Mouse (Mus musculus) layer of hippocampus, adult 11-12 months (tissue): ENCODE data around the gene Irf7.

Experiments used
- DNase-seq: peaks from one replicate; pipeline ENCODE4 v3.0.0; 2022; ENCODE audit warnings: low spot score

Gene Irf7

DNA sequence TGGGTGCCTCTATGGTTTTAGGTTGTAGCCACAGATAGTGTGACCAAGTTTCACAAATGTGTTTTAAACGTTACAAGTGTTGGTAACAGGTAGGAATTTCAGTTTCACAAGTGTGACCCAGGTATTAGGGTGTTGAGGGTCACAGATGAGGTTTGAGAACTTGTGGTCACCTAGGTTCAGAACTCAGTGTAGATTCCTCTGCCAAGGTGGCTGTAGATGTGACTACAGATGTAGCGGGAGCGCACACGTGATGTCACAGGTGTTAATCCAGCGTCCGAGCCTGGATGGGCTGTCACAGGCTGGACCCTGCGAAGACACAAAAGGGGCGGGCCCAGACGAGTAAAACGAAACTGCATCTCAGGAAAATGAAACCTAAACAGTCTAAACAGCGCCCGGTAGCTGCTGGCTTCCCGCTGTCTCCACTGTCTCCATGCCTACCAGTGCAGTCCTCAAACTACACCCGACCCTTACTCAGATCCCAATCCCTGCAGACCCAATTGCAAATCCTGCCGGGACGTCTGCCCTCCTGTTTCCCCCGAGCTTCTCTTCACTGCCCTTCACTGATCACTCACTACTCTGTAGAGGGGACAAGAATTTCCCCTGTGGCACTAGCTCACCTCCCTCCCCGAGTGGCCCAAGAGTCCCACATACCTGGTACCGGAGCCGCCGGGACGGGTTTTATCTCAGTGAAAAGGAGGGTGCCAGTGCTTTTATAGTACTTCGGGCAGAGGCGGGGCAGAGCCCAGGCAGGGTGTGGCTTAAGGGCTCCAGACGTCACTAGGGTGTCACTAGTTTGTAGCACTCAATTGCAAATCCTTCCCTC is at the start of gene Irf7:
Gene Irf7 (minus strand): TSS at position 743 of the 823 bp plus-strand sequence.
- DNase-seq = no peak

- DNase-seq = no peak
These were observed 49.7 kb upstream of the Irf7 start for GRCm38 (mm10) chr7:141315974-141316373.

- DNase-seq = no peak
These were observed 48.8 kb upstream of the Irf7 start for GRCm38 (mm10) chr7:141315076-141315475.

DNA sequence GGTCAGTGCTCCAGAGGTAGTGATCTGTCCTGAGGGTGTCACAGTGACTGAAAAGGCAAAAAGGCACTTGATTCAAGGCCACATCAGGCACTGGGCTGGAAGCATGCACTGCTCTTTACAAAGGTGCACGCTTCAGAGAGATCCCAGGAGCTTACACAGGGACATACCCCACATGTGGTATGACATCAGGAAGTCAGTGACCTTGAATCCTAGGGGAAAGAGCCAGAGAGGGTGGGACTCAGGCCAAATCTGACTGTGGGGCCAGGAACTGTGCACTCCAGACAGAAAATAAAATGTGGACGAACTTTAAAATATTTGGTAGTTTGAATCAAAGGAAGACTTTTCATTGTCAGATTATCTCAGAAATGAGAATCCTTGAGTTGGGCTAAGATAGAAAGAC is 48.1 kb upstream of the Irf7 start:
- no peak for DNase-seq

DNA sequence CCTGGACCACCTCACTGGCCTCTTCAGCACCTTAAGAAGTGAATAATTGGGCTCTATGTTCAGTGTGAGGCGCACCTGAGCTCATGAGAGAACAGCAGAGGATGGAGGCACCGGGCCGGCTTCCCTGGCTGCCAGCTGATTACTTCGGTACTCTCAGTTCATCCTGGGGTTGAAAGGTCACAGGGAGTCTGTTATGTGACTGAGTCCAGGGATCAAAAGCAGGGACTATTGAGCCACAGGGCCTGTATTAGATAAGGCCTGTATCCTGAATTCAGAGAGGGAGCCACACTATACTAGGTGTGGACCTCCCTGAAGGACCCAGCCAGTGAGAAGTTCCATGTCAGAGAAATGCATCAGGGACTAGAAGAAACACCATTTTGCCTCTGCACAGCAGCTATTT is 38.3 kb upstream of the Irf7 start:
- DNase-seq = no peak

GRCm38 (mm10) chr7:141302702-141303268 is 36.5 kb upstream of the Irf7 start:
- no peak for DNase-seq

DNA sequence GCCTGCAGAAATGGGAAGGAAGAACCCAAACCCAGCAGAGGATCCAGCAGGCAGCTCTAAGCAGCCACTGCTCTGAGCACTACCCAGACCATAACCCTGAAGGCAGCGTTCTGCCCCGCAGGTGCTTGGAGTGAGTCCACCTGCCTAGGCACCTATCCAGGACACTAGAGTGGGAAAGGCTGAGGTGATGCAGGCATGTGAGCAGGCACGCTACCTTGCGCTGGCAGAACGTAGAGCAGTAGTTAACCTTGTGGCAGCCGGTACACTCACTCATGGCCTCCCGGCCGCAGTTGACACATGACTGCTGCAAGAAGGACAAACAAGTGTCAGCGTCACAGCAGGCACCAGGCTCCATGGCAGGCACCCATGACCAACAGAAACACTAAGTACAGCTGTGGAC is 35.1 kb upstream of the Irf7 start:
- DNase-seq = no peak

GRCm38 (mm10) chr7:141299175-141299574 is 32.9 kb upstream of the Irf7 start:
- no peak for DNase-seq

- no peak for DNase-seq
These were observed 31.8 kb upstream of the Irf7 start for GRCm38 (mm10) chr7:141297926-141298650.

- no peak for DNase-seq
These were observed 28.2 kb upstream of the Irf7 start for GRCm38 (mm10) chr7:141294479-141294878.

GRCm38 (mm10) chr7:141293852-141294471 is 27.7 kb upstream of the Irf7 start:
- DNase-seq = no peak

DNA sequence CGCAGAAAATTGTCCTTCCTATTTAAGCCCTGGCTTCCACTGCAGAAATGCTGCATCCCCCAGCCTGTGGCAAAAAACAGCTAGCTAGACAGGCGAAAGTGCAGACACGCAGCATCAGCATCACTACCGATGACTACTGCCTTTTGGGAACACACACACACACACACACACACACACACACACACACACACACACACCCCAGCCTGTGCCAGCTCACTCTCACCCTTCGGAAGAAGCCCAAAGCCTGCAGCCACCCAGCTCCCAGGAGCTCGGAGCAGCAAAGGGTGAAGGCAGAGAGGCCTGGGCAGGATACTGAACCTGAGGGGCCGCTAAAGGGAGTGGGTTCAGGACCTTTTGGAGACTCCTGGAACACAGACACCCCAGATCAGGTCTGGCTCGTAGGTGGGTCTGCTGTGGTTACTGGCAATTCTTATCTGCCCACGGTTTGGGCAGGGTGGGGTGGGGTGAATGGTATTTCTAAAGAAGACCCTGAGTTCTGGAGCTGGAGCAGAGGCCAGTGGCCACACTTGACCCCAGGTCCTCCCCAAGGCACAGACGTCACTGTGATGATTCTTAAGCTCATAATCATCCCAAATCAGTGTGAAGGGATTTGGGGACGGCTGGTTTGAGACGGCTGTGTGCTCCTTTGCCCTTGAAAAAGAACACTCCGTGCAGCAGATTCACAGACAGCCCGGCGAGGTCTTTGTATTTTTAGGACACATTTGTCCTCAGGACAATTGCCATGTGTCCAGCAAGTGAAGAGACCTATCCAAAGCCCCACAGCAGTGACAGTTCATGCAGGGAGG is 26.5 kb upstream of the Irf7 start:
- no peak for DNase-seq

- no peak for DNase-seq
These were observed 25.8 kb upstream of the Irf7 start, which contains the start of gene Drd4 for GRCm38 (mm10) chr7:141291921-141292582. Gene Drd4 (plus strand): TSS chr7:141292006.

GRCm38 (mm10) chr7:141288042-141288441 is 21.8 kb upstream of the Irf7 start:
- DNase-seq = no peak

DNA sequence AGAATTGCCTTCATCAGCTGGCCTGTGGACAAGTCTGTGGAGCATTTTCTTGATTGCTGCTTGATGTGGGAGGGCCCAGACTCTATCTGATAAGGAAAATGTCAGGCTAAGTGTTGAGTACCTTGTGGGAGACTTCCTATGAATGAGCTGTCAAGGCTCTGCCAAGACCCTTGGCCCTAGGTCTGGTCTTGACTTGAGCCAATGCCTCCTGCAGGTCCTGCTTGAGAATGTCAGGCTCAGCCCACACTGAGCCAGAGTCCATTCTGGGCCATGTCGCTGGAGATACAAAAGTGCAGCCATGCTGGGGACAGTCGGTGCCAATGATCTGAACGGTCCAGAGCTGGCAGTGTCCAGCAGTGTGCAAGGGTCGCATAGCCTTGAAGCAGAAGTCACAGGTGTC is 16.5 kb upstream of the Irf7 start:
- no peak for DNase-seq

- DNase-seq = no peak
These were observed 15.2 kb upstream of the Irf7 start for GRCm38 (mm10) chr7:141281442-141281841.

- DNase-seq = no peak
These were observed 12.7 kb upstream of the Irf7 start, which contains the start of gene Sct for GRCm38 (mm10) chr7:141278766-141279590. Gene Sct (minus strand): TSS chr7:141279133.

DNA sequence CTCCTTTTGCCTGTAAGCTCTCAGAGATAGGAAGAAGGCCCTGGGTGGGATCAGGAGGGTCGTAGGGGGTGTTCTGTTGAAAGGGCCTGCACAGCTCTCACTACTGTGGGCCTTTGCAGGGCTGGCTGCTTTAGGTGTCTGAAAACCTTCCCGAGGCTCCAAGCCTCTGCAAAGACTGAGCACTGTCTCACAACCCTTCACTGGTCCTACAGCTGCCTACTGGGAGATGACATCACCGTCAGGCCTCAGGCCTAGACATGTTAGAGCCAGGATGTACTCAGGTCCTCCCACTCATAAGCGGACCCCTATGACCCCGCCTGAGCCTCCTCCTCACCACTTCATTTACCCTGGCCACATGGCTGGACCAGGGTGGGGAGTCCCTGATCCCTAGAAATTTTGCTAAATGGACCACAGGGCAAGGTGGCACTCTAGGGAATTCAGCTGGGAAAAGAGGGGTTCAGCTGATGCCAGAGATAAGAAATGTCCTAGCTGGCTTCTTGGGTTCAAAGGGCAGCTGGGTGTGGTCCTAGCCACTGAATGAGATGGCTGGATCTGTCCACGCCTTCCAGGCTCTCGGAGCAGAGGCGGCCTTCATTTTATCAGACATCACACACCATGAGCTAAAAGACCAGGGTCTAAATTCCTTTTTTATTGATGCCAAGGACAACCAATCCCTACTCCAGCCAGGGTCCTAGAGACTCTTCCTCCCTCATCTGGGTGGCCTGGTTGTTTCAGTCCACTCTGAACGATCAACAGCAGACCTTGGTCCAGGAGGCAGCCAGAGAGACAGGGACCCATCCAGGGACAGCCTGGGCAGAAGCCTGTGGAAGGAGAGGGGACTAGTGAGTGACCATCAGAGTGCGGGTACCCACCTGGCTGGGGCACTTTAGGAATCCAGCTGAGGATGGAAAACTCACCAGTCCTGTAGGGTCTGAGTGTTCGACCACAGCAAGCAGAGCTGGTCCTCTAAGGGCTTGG is 11.7 kb upstream of the Irf7 start:
- no peak for DNase-seq

DNA sequence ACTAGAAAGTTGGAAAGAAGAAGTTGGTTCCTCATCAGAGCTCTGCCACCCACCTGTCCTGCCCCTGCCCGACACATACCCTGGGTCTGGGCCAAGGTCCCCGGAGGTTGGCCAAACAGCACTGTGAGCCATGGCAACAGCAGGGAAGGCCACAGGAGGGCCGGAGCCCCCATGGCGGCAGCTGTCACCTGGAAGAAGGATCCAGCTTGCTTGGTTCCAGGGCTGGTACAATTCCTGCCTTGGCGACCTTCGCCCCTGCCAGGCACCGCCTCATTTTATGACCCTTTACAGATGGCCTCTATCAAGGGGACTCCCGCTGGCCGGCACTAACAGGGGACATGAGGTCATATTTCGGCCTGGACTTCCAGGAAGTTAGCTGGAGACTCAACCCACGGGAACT is 10.3 kb upstream of the Irf7 start, which contains the start of gene Cdhr5:
Gene Cdhr5 (minus strand): TSS at position 241 of the 400 bp plus-strand sequence.
- no peak for DNase-seq
